Mouse (Mus musculus): ENCODE data around the gene Tbc1d8b. TPM values are rescaled to one million over a fixed set of nuclear protein-coding genes. Genes with fewer than 3 reads are reported as not detected.
A peak's percentile ranks its signal among the peaks of the same experiment; 100 is the strongest.

Tbc1d8b gene
- polyA plus RNA-seq (2012), result 0.15 and 0.27 TPM in 2 replicates

DNA sequence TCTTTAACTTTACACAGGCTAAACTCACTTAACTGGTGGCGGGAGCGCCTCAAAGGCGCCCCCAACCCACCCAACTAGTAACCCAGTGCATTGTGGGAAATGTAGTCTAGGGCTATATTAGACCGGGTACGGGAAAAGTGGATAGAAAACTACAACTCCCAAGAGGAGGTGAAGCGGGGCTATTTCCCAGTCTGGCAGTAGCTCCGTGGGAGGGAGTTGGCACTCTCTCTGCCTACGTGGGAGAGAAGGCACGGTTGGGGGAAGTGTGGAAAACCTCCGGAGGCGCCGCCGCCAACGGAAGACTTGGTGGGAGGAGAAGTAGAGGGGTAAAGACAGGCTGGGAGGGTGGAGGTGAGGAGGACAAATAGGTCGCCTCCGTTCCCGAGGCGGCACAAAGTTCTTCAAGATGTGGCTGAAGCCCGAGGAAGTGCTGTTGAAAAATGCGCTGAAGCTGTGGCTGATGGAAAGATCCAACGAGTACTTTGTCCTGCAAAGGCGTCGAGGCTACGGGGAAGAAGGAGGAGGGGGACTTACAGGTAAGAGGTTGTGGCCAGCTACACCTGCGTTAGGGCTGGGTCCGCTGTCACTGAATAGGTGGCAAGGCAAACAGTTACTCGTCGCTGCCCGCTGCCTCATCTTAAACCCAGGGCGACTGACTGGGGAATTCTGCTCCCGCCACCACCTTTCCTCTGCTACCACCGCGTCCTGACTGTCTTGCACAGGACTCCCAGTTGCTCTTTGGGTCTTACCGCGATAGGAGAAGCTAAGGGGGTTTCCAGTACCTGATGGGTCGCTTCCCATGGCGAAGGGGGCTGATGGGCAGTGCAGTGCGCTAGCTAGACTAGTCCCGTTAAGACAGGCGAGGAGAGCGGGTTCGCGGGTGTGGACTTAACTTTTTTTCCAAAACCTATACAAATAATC, at the start of gene Tbc1d8b:
Tbc1d8b (plus strand) TSS at position 222 of the 921 bp plus-strand sequence.
- TF ChIP-seq GATA1 (IDR thresholded peaks at IDR 0.05; ENCODE audit: low read length), result no peak

DNA sequence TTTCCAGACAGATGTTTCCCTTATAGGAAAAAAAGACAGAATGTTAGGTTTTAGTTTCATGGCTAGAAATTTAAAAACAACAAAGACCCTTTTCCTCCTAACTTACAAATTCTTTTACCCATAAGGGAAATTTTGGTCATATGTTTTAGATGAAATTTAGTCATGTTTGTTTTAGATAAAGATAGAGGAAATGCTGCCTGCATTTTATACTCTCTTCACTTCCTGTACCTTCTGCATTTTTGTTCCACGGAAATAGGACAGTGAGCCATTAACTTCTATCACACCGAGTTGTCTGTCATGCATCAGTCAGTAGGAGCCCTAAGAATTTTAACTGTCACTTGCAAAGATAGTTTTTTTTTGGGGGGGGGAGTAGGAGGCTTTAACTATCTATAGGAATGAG, 45.1 kb upstream of the Tbc1d8b start:
- no peak for TF ChIP-seq GATA1 (IDR thresholded peaks at IDR 0.05; ENCODE audit: low read length)

DNA sequence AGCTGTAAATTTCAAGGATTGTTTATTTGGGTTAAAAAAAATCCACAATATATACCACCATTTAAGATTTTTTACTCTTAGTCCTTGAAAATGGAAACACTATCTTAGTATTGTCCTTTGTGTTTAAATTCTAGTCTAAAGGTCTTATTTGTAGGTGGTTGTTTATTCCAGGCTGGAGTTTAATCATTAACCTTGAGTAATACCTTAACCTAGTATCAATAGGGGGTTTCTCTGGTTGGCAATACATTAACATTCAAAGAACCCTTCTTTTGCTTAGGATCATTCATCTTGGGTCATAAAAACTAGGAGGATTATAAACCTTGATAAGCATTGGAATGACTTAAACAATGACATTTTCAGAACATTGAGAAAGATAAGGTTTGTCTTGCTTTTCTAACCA, 44.4 kb upstream of the Tbc1d8b start:
- no peak for TF ChIP-seq GATA1 (IDR thresholded peaks at IDR 0.05; ENCODE audit: low read length)

DNA sequence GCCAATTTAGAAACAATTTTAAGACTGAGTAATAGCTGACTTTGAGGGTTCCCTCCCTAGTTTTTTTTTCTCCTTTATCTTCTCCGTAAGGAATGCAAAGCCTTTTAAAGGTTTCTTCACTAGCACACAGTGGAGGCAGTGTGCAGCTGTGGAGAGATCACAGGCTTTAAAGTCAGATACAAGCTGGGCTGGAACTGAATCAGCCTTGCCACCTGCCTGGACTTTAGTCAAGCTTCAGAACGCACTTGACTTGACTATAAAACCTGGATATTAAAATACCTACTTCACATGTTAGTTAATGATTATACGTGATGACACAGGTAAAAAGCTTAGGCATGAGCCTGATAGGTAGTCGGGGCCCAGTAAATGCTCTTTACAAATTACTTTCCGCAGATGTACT, 32.6 kb upstream of the Tbc1d8b start:
- no peak for TF ChIP-seq GATA1 (IDR thresholded peaks at IDR 0.05; ENCODE audit: low read length)

DNA sequence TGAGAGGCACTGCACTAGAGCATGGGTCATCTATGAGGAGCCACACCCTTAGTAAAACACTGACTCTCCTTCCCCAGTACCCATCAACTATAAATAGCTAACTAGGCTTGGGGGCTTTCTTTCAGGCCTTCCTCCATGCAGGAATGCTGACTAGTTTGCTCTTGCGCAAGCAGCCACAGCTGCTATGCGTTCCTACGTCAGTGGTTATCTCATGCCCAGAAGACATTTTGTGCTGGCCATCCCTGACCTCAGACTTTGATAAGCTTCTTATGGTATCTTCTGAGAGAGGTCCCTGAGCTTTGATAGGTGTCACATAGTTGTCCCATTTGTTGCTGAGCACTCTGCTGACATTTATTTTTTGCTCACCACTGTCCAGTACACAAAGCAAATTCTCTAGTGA, 31.5 kb upstream of the Tbc1d8b start:
- peak; percentile 63 for TF ChIP-seq GATA1 (IDR thresholded peaks at IDR 0.05; ENCODE audit: low read length)

DNA sequence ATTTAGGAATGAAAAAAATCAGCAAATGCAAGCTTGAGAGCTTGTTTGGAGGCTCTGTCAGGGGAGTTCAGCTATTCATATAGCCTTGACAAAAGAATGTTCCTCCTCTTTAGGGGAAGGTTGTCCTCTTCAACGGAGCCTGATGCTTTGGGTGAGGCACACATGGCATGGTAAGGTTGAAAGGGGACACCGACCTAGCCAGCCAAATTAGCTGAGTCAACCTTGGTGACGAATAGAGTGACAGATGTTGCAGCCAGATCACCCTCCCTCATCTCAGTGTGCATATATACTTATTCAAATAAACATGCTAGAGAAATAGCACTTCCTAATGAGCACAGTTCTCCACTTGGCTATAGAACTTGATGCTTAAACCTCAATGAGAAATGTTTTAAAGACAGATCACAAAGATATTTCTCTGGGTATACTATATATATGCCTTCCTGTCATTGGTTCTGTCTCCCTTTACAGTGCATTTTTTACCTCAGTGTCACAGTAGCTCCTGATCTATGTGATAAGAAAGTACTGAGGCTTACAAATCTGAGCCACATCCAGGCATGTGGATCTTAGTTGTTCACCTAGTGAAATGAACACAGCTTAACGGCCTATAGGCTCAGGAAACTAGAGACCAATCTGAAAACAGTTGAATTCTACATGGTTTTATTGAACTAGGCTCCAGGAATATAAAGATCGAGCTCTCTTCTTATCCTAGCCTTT, 30.3 kb upstream of the Tbc1d8b start:
- no peak for TF ChIP-seq GATA1 (IDR thresholded peaks at IDR 0.05; ENCODE audit: low read length)

DNA sequence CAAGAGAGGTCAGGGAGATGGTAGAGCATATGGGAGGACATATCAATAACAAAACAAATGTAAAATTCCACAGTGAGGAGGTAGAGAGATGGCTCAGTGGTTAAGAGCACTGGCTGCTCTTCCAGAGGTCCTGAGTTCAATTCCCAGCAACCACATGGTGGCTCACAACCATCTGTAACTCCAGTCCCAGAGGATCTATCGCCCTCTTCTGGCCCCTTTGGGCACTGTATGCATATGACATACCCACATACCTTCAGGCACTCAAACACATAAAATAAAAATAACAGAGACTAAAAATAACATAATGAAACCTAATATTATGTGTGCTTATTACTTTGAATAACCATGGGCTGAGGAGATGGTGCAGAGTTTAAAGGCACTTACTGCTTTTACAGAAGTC, 22.7 kb upstream of the Tbc1d8b start:
- no peak for TF ChIP-seq GATA1 (IDR thresholded peaks at IDR 0.05; ENCODE audit: low read length)

DNA sequence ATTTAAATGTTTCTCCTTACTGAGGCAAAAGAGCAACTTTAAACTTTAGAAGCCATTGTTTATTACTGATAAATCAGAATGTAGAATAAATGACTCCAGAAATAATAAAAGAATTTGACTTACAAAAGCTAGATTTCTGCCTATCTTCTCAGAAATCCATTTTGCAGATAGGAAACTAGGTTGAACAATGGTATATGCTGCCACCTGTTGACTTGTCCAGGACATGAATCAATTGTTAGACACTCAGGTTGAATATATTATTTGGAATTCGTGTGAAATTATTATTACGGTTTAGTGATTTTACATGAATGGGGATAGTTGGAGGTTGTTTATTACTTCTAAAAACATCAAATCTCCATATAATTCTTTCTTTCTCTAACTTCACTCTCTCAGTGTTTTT, 19.0 kb upstream of the Tbc1d8b start:
- TF ChIP-seq GATA1 (IDR thresholded peaks at IDR 0.05; ENCODE audit: low read length), result no peak

DNA sequence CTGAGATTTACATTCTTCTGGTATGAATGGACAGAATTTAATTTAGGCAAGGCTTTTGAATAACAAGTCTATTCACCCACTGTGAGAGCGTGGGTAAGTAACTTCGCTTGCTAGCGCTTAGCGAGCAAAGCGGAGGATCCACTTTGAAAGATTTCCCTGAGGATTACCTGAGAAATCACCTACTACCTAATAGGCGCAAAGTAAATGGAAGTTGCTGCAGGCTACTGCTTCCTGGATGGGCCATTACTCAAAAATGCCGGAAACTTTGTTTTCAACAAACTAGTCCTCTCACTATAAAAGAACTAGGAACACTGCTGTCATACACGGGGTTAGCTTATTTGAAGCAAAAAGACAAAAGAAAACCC, 404 bp upstream of the Tbc1d8b start:
- TF ChIP-seq GATA1 (IDR thresholded peaks at IDR 0.05; ENCODE audit: low read length), result no peak

DNA sequence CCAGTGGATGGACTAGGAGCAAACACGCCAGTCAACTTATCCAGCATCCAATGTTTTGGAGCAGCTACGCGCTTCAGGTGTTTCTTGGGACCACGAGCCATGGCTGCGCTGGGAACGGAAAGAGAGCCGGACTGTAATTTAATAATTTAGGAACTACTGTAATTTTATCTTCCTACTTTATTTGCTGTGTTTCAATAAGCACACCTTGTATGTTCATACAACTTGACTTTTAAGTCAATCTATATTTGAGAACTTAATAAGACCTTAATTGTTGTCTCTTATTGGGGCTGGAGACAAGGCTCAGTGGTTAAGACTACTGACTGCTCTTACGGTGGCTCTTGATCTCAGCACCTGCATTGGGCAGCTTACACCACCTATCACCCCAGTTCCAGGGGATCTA, 29.6 kb downstream of the Tbc1d8b start, which contains the start of gene Gm15013:
Gm15013 (minus strand) TSS at position 101 of the 400 bp plus-strand sequence.
- no peak for TF ChIP-seq GATA1 (IDR thresholded peaks at IDR 0.05; ENCODE audit: low read length)

DNA sequence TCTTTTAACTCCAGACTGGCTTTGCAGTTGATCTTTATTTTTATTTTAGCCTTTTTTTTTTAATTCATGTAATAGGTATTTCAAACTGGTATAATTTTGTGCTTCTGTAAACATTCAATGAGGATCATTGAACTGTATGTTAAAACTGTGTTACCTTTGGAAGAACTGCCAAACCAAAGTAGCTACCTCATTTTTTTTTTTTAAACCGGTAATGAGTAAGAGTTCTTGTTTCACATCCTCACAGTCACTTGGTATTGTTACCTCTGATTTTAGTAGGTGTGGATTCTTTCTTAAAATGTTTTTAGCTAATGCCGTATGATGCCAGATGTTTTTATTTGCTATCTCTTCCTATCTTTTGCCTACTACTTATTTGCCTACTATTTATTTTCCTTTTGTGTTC, 37.6 kb downstream of the Tbc1d8b start:
- TF ChIP-seq GATA1 (IDR thresholded peaks at IDR 0.05; ENCODE audit: low read length), result no peak

DNA sequence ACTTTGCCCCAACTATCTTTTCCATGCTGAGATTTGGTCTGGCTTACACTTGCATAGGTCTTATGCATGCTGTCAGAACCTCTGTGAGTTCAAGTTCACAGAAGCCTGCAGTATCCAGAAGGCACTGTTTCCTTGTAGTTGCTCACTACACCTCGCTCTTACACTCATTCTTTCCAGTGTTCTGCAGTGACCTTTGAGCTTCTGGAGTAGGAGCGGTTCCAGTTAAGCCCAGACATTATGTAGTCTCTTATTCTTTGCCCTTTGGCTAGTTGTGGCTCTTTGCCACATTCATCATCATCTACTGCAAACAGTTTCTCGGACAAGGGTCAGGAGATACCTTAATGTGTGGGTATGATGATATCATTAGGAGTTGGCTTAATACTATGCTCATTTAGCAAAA, 45.7 kb downstream of the Tbc1d8b start:
- no peak for TF ChIP-seq GATA1 (IDR thresholded peaks at IDR 0.05; ENCODE audit: low read length)

DNA sequence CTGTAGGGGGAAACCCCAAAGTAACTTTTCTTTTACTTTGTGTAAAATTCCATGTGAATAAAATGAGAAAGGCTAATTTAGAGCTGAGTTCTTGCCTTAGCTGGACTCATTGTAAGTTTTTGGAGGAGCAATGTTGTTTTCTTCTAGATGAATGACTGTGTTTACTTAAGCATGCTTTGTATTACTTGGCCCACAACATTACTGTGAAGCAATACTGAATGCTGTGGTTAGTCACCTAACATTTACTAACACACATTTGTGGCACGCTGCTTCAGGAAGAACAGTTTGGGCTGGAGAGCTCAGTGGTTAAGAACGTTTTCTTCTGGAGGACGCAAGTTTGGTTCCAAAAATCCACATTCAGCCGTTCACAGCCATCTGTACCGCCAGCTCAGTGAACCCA, 52.3 kb downstream of the Tbc1d8b start:
- TF ChIP-seq GATA1 (IDR thresholded peaks at IDR 0.05; ENCODE audit: low read length), result no peak

DNA sequence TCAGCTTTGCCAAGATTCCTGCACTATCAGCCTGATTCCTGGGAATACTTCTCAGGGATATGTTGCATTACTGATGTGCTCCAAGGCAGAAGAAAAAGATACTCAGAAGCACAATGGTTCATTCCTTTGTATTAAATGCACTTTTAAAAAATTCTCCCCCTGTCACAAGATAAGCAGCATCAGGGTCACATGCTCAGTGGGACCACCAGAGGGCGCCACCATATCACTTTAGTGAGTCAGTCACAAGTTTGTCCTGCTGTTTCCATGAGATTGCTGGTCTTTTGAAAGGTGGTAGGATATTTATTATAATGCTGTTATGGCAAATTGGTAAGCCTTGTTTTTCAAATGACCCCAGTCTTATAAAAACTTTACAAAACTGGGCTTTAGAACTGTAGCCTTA, 67.1 kb downstream of the Tbc1d8b start:
- no peak for TF ChIP-seq GATA1 (IDR thresholded peaks at IDR 0.05; ENCODE audit: low read length)

DNA sequence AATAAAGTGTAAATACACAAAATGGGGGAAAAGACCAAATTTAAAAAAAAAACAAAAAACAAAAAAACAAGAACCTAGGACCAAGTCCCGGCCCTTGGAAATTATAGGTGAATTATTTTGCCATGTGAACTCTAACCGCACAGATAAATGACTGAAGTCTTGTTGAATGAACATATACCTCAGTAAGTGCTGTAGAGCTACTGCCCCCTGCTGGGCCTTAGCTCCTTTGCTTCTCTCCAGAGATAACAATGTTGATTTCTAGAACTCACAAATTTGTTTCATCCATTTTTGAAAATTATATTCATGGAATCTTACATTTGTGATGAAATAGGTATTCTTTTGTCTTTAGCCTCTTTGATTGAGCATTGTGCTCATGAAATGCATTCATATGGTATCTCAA, 77.8 kb downstream of the Tbc1d8b start:
- no peak for TF ChIP-seq GATA1 (IDR thresholded peaks at IDR 0.05; ENCODE audit: low read length)

DNA sequence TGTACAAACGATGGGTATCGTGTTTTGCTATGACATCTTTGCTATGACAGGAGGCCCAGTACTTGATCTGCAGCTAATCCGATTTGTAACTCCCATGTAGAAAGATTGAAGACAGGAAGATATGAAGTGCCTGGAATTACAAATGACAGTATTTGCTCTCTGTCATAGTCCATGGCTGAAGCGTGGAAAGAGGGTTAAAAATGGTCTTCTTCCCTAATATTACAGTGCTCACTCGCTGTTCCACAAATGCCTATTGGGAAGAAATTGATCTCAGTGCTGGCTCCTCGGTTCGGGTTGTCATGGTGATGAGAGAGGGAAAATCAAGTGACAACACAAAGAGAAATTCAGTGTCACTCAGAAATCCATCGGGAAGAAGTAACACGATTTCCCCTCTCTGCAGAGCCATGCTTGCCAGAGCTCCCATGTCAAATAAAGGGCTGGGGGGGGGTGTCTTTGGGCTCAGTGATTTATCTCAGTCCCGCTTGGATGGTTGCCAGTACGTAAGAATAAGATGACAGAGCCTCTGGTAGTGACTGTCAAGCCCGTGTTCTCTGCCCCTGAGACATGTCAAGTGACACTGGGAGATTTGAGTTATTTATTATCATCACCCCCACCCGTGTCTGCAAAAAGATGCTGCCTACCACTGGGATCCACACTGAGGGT, 85.3 kb downstream of the Tbc1d8b start:
- no peak for TF ChIP-seq GATA1 (IDR thresholded peaks at IDR 0.05; ENCODE audit: low read length)

Data from G1E-ER4 (cell line).